ENCODE assay signal across 31 mouse cellular contexts in genomic region chr17:47682836-47683235, GRCm38 (mm10). TPM values are rescaled to one million over a fixed set of nuclear protein-coding genes. Genes with fewer than 3 reads are reported as not detected.
DNase-seq lines count a peak whose midpoint lies in the region; ATAC-seq lines count a peak whose summit lies in the region.
"Had no signal": no experiment of that assay in that cellular context is flagged by ENCODE, and none has a peak within 500 bp of the region (broad histone marks: within the 10 kb centered on the region; RNA-seq: fewer than 3 reads in every experiment).

No protein-coding gene starts in this region.

- no peak for ATAC-seq in CD4-positive, CD25-positive, alpha-beta regulatory T cell, adult 4 months
- ATAC-seq: forebrain, embryonic 15.5 days; hindbrain, embryonic 16.5 days; inflammation-experienced regulatory T-cells, adult 6 months had no signal

- peak; percentile 24 for DNase-seq in CD4-positive, CD25-positive, alpha-beta regulatory T cell, adult 2 months (ENCODE audit: low read depth, low spot score)
- peak; percentile 27 for DNase-seq in A20 (ENCODE audit: low read depth, low spot score)
- DNase-seq in induced T-regulatory cell, adult 2 months (ENCODE audit: low read depth) = peak; percentile 59
- DNase-seq in natural killer cell, adult 2 months (ENCODE audit: low spot score in 2 of 2) = peak; percentile 37 to 57
- no peak for DNase-seq in urinary bladder, postnatal 10 days (ENCODE audit: low spot score)
- no peak for DNase-seq in testis, postnatal 10 days (ENCODE audit: low spot score)
- DNase-seq: adrenal gland, adult 2 months; adrenal gland, postnatal 25 days; B cell, adult 2 months; cerebellum, adult 11-12 months; cerebellum, adult 8-10 months; cerebellum, postnatal 10 days; cerebellum, postnatal 36 days; embryo, embryonic 11 days; gastrocnemius, postnatal 25 days; heart, postnatal 36 days had no signal

RNA-seq across cellular contexts. Expression of gene Tomm6, which starts 5.3 kb away (rescaled TPM):
- 100 to 1,000 TPM; 264 to 319 TPM for polyA plus RNA-seq in CD4-positive, CD25-positive, alpha-beta regulatory T cell, adult 4 months (2017; shearing (Covaris generic))

RNA-seq across cellular contexts. Expression of gene Frs3, which starts 6.0 kb away (rescaled TPM):
- under 1 TPM; 0.16 to 0.49 TPM for polyA plus RNA-seq in CD4-positive, CD25-positive, alpha-beta regulatory T cell, adult 4 months (2017; shearing (Covaris generic))
- polyA plus RNA-seq: inflammation-experienced regulatory T-cells, adult 6 months had no signal

RNA-seq across cellular contexts. Expression of gene Gm21981, which starts 11.4 kb away (rescaled TPM):
- polyA plus RNA-seq in CD4-positive, CD25-positive, alpha-beta regulatory T cell, adult 4 months (2017; shearing (Covaris generic)) = not detected
- polyA plus RNA-seq: erythroblast, embryonic 14.5 days; inflammation-experienced regulatory T-cells, adult 6 months had no signal

RNA-seq across cellular contexts. Expression of gene Prickle4, which starts 11.7 kb away (rescaled TPM):
- not detected for polyA plus RNA-seq in CD4-positive, CD25-positive, alpha-beta regulatory T cell, adult 4 months (2017; shearing (Covaris generic))
- polyA plus RNA-seq: embryonic facial prominence, embryonic 10.5 days; inflammation-experienced regulatory T-cells, adult 6 months had no signal

RNA-seq across cellular contexts. Expression of gene Pgc, which starts 43.8 kb away (rescaled TPM):
- not detected for polyA plus RNA-seq in CD4-positive, CD25-positive, alpha-beta regulatory T cell, adult 4 months (2017; shearing (Covaris generic))
- polyA plus RNA-seq: brain, embryonic 14.5 days; cortical plate, adult 2 months; embryonic facial prominence, embryonic 13.5 days; erythroblast, embryonic 14.5 days; forebrain, embryonic 12.5 days; forebrain, embryonic 15.5 days; G1E; heart, embryonic 11.5 days; heart, postnatal 0 days; hindbrain, embryonic 10.5 days; hindbrain, embryonic 13.5 days; hindbrain, embryonic 16.5 days; inflammation-experienced regulatory T-cells, adult 6 months had no signal

Comparison
In these comparisons a context has a peak if more than half of its experiments do, and no peak if none do; other contexts are left out.
1. DNase-seq: peak in CD4-positive, CD25-positive, alpha-beta regulatory T cell, adult 2 months (single experiment), A20 (single experiment), induced T-regulatory cell, adult 2 months (single experiment) and natural killer cell, adult 2 months (2 of 2); none in urinary bladder, postnatal 10 days (single experiment) and testis, postnatal 10 days (single experiment).